Mouse (Mus musculus): ENCODE data around the gene Pnpt1. TPM values are rescaled to one million over a fixed set of nuclear protein-coding genes. Genes with fewer than 3 reads are reported as not detected.
A peak's percentile ranks its signal among the peaks of the same experiment; 100 is the strongest.

Pnpt1 gene
- 29.2 to 37.6 TPM (median 35.1 TPM) in 3 replicates for total RNA-seq (2017)

- ATAC-seq (replicated peaks; ENCODE audit: insufficient number of reproducible peaks, low FRiP score, low TSS enrichment, poor library complexity, severe bottlenecking): peak; percentile 100
Observed at GRCm38 (mm10) chr11:29130385-29131355, at the start of gene Pnpt1. Gene Pnpt1, plus strand, starts transcription at chr11:29130744.

GRCm38 (mm10) chr11:29092403-29092802, 38.1 kb upstream of the Pnpt1 start:
- ATAC-seq (replicated peaks; ENCODE audit: insufficient number of reproducible peaks, low FRiP score, low TSS enrichment, poor library complexity, severe bottlenecking): no peak

- ATAC-seq (replicated peaks; ENCODE audit: insufficient number of reproducible peaks, low FRiP score, low TSS enrichment, poor library complexity, severe bottlenecking): no peak
Observed at GRCm38 (mm10) chr11:29098926-29099325, 31.6 kb upstream of the Pnpt1 start.

- no peak; the same call in 1 of the 2 replicates for ATAC-seq (replicated peaks; ENCODE audit: insufficient number of reproducible peaks, low FRiP score, low TSS enrichment, poor library complexity, severe bottlenecking)
Observed at GRCm38 (mm10) chr11:29129862-29130384, 621 bp upstream of the Pnpt1 start.

- no peak for ATAC-seq (replicated peaks; ENCODE audit: insufficient number of reproducible peaks, low FRiP score, low TSS enrichment, poor library complexity, severe bottlenecking)
Observed at GRCm38 (mm10) chr11:29140671-29141070, 10.1 kb downstream of the Pnpt1 start.

GRCm38 (mm10) chr11:29148901-29149300, 18.4 kb downstream of the Pnpt1 start:
- ATAC-seq (replicated peaks; ENCODE audit: insufficient number of reproducible peaks, low FRiP score, low TSS enrichment, poor library complexity, severe bottlenecking): 0 out of 2 replicates have a peak, but pooled peaks have one; percentile 47

- ATAC-seq (replicated peaks; ENCODE audit: insufficient number of reproducible peaks, low FRiP score, low TSS enrichment, poor library complexity, severe bottlenecking): no peak
Observed at GRCm38 (mm10) chr11:29163569-29163968, 33.0 kb downstream of the Pnpt1 start.

- peak; percentile 25 for ATAC-seq (replicated peaks; ENCODE audit: insufficient number of reproducible peaks, low FRiP score, low TSS enrichment, poor library complexity, severe bottlenecking)
Observed at GRCm38 (mm10) chr11:29171959-29172391, 41.4 kb downstream of the Pnpt1 start.

- peak; percentile 91 for ATAC-seq (replicated peaks; ENCODE audit: insufficient number of reproducible peaks, low FRiP score, low TSS enrichment, poor library complexity, severe bottlenecking)
Observed at GRCm38 (mm10) chr11:29172563-29173124, 42.1 kb downstream of the Pnpt1 start, which contains the start of gene Ppp4r3b. Gene Ppp4r3b, plus strand, starts transcription at chr11:29172890.

- peak; percentile 70 for ATAC-seq (replicated peaks; ENCODE audit: insufficient number of reproducible peaks, low FRiP score, low TSS enrichment, poor library complexity, severe bottlenecking)
Observed at GRCm38 (mm10) chr11:29173125-29173631, 42.6 kb downstream of the Pnpt1 start.

- no peak for ATAC-seq (replicated peaks; ENCODE audit: insufficient number of reproducible peaks, low FRiP score, low TSS enrichment, poor library complexity, severe bottlenecking)
Observed at GRCm38 (mm10) chr11:29173706-29174436, 43.3 kb downstream of the Pnpt1 start.

- no peak for ATAC-seq (replicated peaks; ENCODE audit: insufficient number of reproducible peaks, low FRiP score, low TSS enrichment, poor library complexity, severe bottlenecking)
Observed at GRCm38 (mm10) chr11:29179319-29179718, 48.8 kb downstream of the Pnpt1 start.

- no peak for ATAC-seq (replicated peaks; ENCODE audit: insufficient number of reproducible peaks, low FRiP score, low TSS enrichment, poor library complexity, severe bottlenecking)
Observed at GRCm38 (mm10) chr11:29180657-29181056, 50.1 kb downstream of the Pnpt1 start.

GRCm38 (mm10) chr11:29181751-29182150, 51.2 kb downstream of the Pnpt1 start:
- no peak for ATAC-seq (replicated peaks; ENCODE audit: insufficient number of reproducible peaks, low FRiP score, low TSS enrichment, poor library complexity, severe bottlenecking)

- ATAC-seq (replicated peaks; ENCODE audit: insufficient number of reproducible peaks, low FRiP score, low TSS enrichment, poor library complexity, severe bottlenecking): no peak
Observed at GRCm38 (mm10) chr11:29188981-29189380, 58.4 kb downstream of the Pnpt1 start.

GRCm38 (mm10) chr11:29203653-29204052, 73.1 kb downstream of the Pnpt1 start:
- no peak for ATAC-seq (replicated peaks; ENCODE audit: insufficient number of reproducible peaks, low FRiP score, low TSS enrichment, poor library complexity, severe bottlenecking)

- no peak for ATAC-seq (replicated peaks; ENCODE audit: insufficient number of reproducible peaks, low FRiP score, low TSS enrichment, poor library complexity, severe bottlenecking)
Observed at GRCm38 (mm10) chr11:29209774-29210173, 79.2 kb downstream of the Pnpt1 start.

All from monocyte, adult 5-6 weeks (primary cell).